Mouse (Mus musculus): ENCODE data around the gene Akap12. TPM values are rescaled to one million over a fixed set of nuclear protein-coding genes. Genes with fewer than 3 reads are reported as not detected.

Gene Akap12
- total RNA-seq, 4 experiments from 2014 or later: 5.5 to 8.5 (median 6.7) TPM

- DNase-seq (ENCODE audit: low spot score in 2 of 2): no peak
Measured at GRCm38 (mm10) chr10:4355882-4356451, 89.8 kb downstream of the Akap12 start.

GRCm38 (mm10) chr10:4356640-4357039 is 90.5 kb downstream of the Akap12 start:
- DNase-seq (ENCODE audit: low spot score in 2 of 2): no peak

DNA sequence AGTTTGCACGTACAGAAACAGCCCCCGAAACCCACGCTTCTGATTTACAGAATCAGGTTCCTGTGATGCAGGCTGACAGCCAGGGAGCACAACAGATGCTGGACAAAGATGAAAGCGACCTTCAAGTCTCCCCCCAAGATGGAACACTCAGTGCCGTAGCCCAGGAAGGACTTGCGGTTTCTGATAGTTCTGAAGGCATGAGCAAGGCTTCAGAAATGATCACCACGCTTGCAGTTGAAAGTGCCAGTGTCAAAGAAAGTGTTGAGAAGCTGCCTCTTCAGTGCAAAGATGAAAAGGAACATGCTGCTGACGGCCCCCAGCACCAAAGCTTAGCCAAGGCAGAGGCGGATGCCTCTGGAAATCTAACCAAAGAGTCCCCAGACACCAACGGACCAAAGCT is 91.3 kb downstream of the Akap12 start:
- no peak for DNase-seq (ENCODE audit: low spot score in 2 of 2)

GRCm38 (mm10) chr10:4364618-4365017 is 98.4 kb downstream of the Akap12 start:
- DNase-seq (ENCODE audit: low spot score in 2 of 2): no peak

- DNase-seq (ENCODE audit: low spot score in 2 of 2): no peak
Measured at GRCm38 (mm10) chr10:4370105-4370504, 103.9 kb downstream of the Akap12 start.

DNA sequence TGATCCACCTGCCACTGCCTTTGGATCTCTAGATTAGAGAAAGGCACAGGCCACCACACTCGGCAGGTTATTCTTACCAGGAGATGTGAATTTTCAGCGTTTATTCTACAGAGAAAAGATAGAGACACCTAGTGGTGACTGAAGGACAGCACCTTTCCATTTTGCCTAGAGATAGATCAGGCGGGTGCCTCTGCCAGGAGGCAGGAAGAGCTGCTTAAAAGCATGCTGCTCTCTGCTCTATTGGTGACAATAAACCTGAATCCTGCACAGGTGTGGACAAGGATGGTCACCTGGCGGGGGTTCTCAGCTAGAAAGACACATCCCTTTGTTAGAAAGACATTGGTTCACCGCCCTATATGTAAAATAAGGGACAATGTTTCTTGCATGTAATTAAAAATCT is 105.8 kb downstream of the Akap12 start:
- no peak for DNase-seq (ENCODE audit: low spot score in 2 of 2)

DNA sequence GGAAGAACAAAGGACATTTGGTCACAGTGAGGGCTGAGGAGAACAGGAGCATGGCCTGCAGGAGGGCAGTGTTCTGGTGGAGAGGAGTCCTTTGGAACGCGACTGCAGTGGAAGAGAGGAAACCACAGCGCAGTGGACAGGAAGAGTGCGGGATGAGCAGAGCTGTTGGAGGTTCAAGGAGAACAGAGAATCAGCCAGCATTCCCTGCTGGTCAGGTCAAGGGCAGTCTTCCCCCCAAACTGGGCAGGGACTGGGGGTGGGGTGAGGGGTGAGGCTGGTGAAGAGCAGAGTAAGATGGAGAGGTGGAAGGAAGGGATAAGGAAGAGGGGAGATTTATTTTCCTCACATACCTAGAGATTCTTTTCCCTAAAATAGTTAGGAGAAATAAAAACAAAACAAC is 107.4 kb downstream of the Akap12 start:
- DNase-seq (ENCODE audit: low spot score in 2 of 2): no peak

GRCm38 (mm10) chr10:4374239-4374638 is 108.1 kb downstream of the Akap12 start:
- DNase-seq (ENCODE audit: low spot score in 2 of 2): no peak

GRCm38 (mm10) chr10:4374734-4375133 is 108.6 kb downstream of the Akap12 start:
- DNase-seq (ENCODE audit: low spot score in 2 of 2): no peak

DNA sequence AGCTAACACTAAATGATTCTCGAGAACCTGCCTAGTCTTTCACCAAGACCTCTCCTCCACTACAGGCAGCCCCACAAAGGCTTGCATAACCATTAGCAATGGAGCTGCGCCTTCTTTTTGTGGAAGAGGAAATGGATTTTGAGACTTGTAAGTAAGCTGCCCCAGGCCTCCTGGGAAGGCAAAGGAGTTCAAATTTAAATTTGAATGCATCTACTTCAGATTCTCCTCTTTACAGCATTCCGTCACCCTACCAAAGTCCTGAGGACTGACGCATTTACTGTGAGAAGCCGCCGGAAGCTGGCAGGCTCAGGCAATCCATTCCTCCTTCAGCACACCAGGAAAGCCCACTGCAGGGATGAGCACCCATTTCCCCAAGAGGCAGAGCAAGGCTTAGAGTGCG is 109.1 kb downstream of the Akap12 start:
- DNase-seq (ENCODE audit: low spot score in 2 of 2): no peak

- no peak for DNase-seq (ENCODE audit: low spot score in 2 of 2)
Measured at GRCm38 (mm10) chr10:4376461-4376860, 110.3 kb downstream of the Akap12 start.

GRCm38 (mm10) chr10:4376931-4377330 is 110.8 kb downstream of the Akap12 start:
- DNase-seq (ENCODE audit: low spot score in 2 of 2): no peak

DNA sequence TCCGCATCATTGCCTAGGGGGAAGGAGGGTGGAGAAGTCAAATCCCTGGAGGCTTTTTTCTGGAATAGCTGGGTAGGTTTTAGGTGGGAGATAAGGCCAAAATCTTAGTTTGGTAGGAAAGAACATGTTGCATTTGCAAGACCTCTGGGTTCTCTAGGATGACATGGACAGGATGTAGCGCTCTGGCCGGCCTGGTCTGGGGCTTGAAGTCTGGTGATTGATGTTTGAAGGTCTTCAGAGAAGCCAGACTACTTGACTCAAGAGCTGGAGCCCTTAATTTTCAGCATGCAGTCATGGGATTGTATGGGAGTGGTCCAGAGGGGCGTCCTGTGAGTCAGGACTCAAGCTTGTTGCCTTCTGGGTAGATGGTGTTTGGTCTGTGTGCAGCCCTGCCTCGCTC is 114.6 kb downstream of the Akap12 start:
- no peak for DNase-seq (ENCODE audit: low spot score in 2 of 2)

DNA sequence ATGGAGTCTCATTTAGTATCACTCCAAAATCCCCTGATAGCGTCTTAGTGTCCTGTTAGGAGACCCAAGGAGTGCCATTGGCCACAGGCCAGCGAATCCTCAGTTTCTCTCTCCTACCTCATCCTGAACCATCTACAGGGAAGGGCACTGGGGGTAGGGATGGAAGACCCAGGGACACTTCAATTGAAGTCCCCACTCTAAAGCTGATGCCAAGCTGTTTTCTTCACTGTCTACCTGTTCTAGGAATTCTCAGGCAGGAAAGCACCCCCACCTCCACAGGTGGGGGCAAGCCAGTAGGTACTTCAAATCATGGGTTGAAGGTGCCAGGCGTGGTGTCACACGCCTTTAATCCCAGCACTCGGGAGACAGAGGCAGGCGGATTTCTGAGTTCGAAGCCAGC is 118.1 kb downstream of the Akap12 start:
- DNase-seq (ENCODE audit: low spot score in 2 of 2): no peak

GRCm38 (mm10) chr10:4386609-4387591 is 120.7 kb downstream of the Akap12 start:
- DNase-seq (ENCODE audit: low spot score in 2 of 2): peak; percentile 93 to 97

DNA sequence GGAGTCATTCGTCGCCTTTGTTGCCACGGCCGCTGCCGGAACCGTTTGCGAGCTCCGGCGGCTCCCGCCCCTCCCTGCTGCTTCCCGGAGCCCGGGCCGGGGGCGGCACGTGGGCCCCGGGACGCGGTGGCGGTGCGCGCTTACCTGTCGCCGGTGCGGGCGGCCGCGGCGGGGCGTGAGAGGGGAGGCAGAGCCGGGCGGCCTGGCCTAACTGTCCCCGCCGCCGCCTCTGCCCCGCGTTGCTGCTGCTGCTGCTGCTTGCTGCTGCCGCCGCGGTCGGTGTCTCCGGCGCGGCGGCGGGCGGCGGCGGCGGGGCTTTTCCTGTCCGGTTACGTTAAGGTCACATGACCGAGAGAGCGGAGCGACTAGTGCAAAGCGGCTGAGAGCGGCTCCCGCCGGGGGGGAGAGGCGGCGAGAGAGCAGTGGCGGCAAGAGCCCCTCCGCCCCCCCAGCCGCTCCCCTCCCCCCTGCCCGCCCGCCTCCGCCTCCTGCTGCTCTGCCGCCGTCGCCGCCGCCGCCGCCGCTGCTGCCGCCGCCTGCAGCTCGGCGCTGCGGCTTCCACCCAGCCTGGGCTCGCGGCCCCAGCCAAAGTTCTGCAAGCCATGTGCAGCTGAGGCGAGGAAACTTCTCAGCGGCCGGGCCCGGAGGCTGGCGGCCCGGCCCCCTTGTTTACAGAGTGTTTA is 121.7 kb downstream of the Akap12 start, which contains the start of gene Zbtb2:
Gene Zbtb2 (minus strand): TSS at position 408 of the 683 bp plus-strand sequence.
- DNase-seq (ENCODE audit: low spot score in 2 of 2): peak; percentile 25 to 44

DNA sequence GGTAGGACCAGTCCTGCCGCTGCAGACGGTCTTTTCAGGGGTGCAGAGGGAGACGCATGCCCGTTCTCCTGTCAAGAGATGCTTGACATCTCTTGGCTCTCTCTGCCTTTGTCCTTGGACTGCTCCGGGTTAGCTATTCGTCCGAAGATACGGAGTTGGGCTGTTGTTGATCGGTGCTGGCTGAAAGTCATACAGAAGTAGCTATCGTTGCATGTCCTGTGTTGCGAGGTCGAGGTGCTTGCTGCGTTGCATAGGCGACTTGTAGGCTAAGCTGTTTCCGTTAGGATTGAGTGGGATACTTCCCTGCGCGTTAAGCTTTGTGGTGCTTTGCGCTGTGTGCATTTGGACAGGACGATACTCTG is 122.2 kb downstream of the Akap12 start:
- no peak for DNase-seq (ENCODE audit: low spot score in 2 of 2)

GRCm38 (mm10) chr10:4389036-4389435 is 122.9 kb downstream of the Akap12 start:
- no peak for DNase-seq (ENCODE audit: low spot score in 2 of 2)

DNA sequence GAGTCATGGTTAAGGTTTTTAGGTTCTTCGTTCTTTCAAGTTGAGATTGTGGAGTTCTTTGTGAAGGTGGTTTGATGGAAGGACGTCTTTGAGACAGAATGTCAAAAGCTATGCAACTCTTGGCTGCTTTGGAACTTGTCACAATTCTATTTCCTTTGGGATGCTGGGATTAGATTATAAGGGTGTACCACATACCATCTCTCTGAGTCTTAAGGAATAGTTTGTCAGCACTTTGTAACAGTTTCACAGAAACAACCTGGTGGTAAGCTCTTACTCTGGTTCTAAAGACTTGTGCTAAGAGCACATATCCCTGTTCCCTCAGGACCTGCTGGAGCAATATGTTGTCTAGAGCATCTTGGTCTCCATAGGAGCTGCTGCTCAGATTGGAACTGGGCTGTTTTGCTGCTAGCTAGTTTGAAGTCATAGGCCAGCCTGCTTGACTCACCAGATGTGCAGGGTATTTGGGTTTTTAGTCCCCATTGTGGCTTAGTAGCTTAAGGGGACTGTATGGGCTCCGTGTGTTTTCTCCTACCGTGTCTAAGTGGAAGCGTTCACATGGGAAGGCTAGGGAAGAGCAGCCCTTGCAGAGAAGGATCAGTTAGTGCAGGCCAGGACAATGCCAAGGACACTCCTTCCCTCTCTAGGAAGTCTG is 123.4 kb downstream of the Akap12 start:
- no peak for DNase-seq (ENCODE audit: low spot score in 2 of 2)

DNA sequence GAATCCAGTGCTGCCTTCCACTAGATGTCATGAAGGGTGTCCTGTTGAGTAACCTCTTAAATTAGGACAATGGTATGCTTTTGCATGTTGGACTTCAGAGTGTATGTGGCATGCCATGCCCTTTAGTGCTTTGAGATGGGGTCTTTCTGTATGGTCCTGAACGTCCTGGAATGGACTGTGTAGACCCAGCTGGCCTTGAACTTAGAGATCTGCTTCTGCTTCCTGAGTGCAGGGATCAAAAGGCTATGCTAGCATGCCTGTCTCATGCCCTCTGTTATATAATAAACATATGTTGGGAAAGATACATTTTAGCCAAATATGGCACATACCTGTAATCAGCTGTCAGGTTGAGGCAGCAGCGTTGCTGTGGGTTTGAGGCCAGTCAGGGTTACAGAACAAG is 124.4 kb downstream of the Akap12 start:
- DNase-seq (ENCODE audit: low spot score in 2 of 2): no peak

DNA sequence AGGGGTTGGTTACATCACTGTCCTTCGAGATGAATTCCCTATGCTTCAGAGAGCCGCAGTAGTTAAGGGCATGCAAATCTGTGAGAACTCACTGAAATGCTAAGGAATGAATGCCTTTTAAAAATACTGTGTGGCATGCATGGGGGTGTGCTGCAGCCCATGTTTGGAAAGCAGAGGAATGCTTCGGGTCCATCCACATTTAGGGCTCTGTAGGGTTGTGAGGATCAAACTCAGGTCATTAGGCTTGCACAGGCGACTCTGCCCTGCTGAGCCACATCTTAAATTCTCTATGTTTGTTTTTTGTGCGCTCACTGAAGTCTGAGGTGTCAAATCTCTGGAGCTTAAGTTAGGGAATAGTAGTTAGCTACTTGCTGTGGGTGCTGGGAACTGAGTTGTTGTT is 124.9 kb downstream of the Akap12 start:
- DNase-seq (ENCODE audit: low spot score in 2 of 2): no peak

DNA sequence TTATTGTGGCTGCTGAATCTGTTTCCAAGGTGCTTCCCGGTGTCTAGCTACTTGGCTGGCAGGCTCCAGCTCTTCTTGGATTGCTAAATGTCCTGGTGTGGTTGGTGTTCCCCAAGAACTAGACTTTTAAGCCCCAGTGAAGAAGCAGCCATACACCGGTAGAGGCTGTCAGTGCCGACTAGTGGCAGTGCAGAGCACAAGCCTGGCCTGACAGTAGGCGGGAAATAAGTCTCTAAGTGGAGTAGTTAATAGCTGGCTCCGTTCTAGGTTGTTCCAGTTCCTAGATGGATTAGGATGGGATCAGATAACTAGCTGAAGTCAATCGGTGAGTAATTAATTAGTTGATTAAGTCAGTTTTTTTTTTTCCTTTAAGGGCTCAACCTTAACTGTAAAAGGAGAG is 125.7 kb downstream of the Akap12 start:
- no peak for DNase-seq (ENCODE audit: low spot score in 2 of 2)
